In genomic region chr2:150772466-150773119, GRCm38 (mm10) we compare ENCODE assay signal across 11 mouse cellular contexts. TPM values are rescaled to one million over a fixed set of nuclear protein-coding genes. Genes with fewer than 3 reads are reported as not detected.
DNase-seq lines count a peak whose midpoint lies in the region; ATAC-seq and TF ChIP-seq lines count a peak whose summit lies in the region.
"Had no signal": no experiment of that assay in that cellular context is flagged by ENCODE, and none has a peak within 500 bp of the region (broad histone marks: within the 10 kb centered on the region; RNA-seq: fewer than 3 reads in every experiment).

No protein-coding gene starts in this region.

- TF ChIP-seq CTCF in brain, embryonic 14.5 days (IDR thresholded peaks at IDR 0.05; ENCODE audit: borderline replicate concordance, extremely low read depth, insufficient read depth, insufficient read length), result no peak

- H3K4me1 ChIP-seq in limb, embryonic 12.5 days (replicated peaks), result peaks cover 28% of the 10 kb centered on the region
- peaks cover 6% of the 10 kb centered on the region for H3K4me1 ChIP-seq in limb, embryonic 10.5 days
- H3K4me1 ChIP-seq: midbrain, embryonic 12.5 days had no signal

- no peaks in the 10 kb centered on the region for H3K9me3 ChIP-seq in limb, embryonic 12.5 days
- no peaks in the 10 kb centered on the region for H3K9me3 ChIP-seq in limb, embryonic 10.5 days (replicated peaks)
- H3K9me3 ChIP-seq: midbrain, embryonic 12.5 days had no signal

- DNase-seq in limb, embryonic 10.5 days (ENCODE audit: low spot score), result no peak
- peak; percentile 28 for DNase-seq in brain, embryonic 14.5 days (ENCODE audit: low read depth)
- DNase-seq in thymus, postnatal 14 days, result no peak
- DNase-seq in thymus, postnatal 0 days (ENCODE audit: low spot score), result no peak
- DNase-seq: embryo, embryonic 11 days; kidney, postnatal 36 days had no signal

- H3K4me2 ChIP-seq in limb, embryonic 12.5 days, result no peak overlapping the region
- H3K4me2 ChIP-seq: hindbrain, embryonic 14.5 days; midbrain, embryonic 12.5 days had no signal

- no peak overlapping the region for H3K4me3 ChIP-seq in limb, embryonic 12.5 days (replicated peaks)
- no peak overlapping the region for H3K4me3 ChIP-seq in limb, embryonic 10.5 days
- H3K4me3 ChIP-seq: midbrain, embryonic 12.5 days had no signal

- H3K9ac ChIP-seq in limb, embryonic 12.5 days (replicated peaks), result no peak overlapping the region
- H3K9ac ChIP-seq: hindbrain, embryonic 14.5 days; midbrain, embryonic 12.5 days had no signal

- WGBS in limb, embryonic 12.5 days, result 78% methylated on average over 10 of the region's 10 CpGs
- WGBS in limb, embryonic 10.5 days, result 90% methylated on average over 10 of the region's 10 CpGs

- peak overlapping the region; percentile 87; the same call in 1 of the 2 replicates for H3K27ac ChIP-seq in limb, embryonic 12.5 days
- no peak overlapping the region for H3K27ac ChIP-seq in limb, embryonic 10.5 days
- H3K27ac ChIP-seq: hindbrain, embryonic 14.5 days; midbrain, embryonic 12.5 days had no signal

- H3K27me3 ChIP-seq in limb, embryonic 12.5 days, result no peaks in the 10 kb centered on the region
- H3K27me3 ChIP-seq in limb, embryonic 10.5 days (ENCODE audit: low read depth, poor library complexity, severe bottlenecking), result no peaks in the 10 kb centered on the region
- H3K27me3 ChIP-seq: midbrain, embryonic 12.5 days had no signal

- no peak for TF ChIP-seq POLR2A in brain, embryonic 14.5 days (IDR thresholded peaks at IDR 0.05; ENCODE audit: borderline replicate concordance, extremely low read depth, insufficient read depth, insufficient read length, poor library complexity, severe bottlenecking)

- peaks cover 19% of the 10 kb centered on the region for H3K36me3 ChIP-seq in limb, embryonic 12.5 days
- H3K36me3 ChIP-seq in limb, embryonic 10.5 days, result peaks cover 34% of the 10 kb centered on the region

- no peak for ATAC-seq in limb, embryonic 12.5 days (ENCODE audit: insufficient number of reproducible peaks, insufficient read depth, low FRiP score, low TSS enrichment, low read depth)
- peak; percentile 66; the same call in 1 of the 2 replicates for ATAC-seq in erythroblast, adult 5-6 weeks (replicated peaks; ENCODE audit: low FRiP score, poor library complexity, severe bottlenecking)
- peak; percentile 67 to 90 for ATAC-seq in hematopoietic stem cell, adult 5-6 weeks (replicated peaks in 1 of 2; ENCODE audit: insufficient read depth in 1 of 2, low FRiP score in 2 of 2, low TSS enrichment in 1 of 2, low read depth in 1 of 2, poor library complexity in 2 of 2, severe bottlenecking in 2 of 2)

RNA-seq across cellular contexts. Expression of gene Pygb, which starts 13.9 kb away (rescaled TPM):
- polyA plus RNA-seq in limb, embryonic 12.5 days (2016; fragmentation: Nextera tagmentation; extraction: Ambion mirVana), result 84.0 and 85.4 TPM in 2 replicates
- polyA plus RNA-seq in limb, embryonic 10.5 days (2016; fragmentation: Nextera tagmentation; extraction: Ambion mirVana), result 48.7 and 61.1 TPM in 2 replicates
- polyA plus RNA-seq in brain, embryonic 14.5 days (2012; rRNA removed), result 56.6 and 75.8 TPM in 2 replicates
- total RNA-seq in erythroblast, adult 5-6 weeks (2015; ENCODE audit: low replicate concordance), result 2.1 and 2.3 TPM in 2 replicates
- 6.6 and 8.8 TPM in 2 replicates for total RNA-seq in erythroblast, adult 5-6 weeks (2017; ENCODE audit: low replicate concordance)
- 38.5 and 52.3 TPM in 2 replicates for total RNA-seq in hematopoietic stem cell, adult 5-6 weeks (2017)
- polyA plus RNA-seq in thymus, postnatal 0 days (2015; fragmentation: Nextera tagmentation; extraction: Ambion mirVana), result 46.8 and 48.8 TPM in 2 replicates

RNA-seq across cellular contexts. Expression of gene Entpd6, which starts 23.8 kb away (rescaled TPM):
- polyA plus RNA-seq in limb, embryonic 12.5 days (2016; fragmentation: Nextera tagmentation; extraction: Ambion mirVana), result 24.2 and 25.0 TPM in 2 replicates
- polyA plus RNA-seq in limb, embryonic 10.5 days (2016; fragmentation: Nextera tagmentation; extraction: Ambion mirVana), result 35.1 and 35.7 TPM in 2 replicates
- 52.0 and 52.8 TPM in 2 replicates for polyA plus RNA-seq in brain, embryonic 14.5 days (2012; rRNA removed)
- 1.3 and 2.3 TPM in 2 replicates for total RNA-seq in erythroblast, adult 5-6 weeks (2015; ENCODE audit: low replicate concordance)
- total RNA-seq in erythroblast, adult 5-6 weeks (2017; ENCODE audit: low replicate concordance), result 0.56 and 2.6 TPM in 2 replicates
- total RNA-seq in hematopoietic stem cell, adult 5-6 weeks (2017), result 13.8 and 16.8 TPM in 2 replicates
- 18.5 and 20.4 TPM in 2 replicates for polyA plus RNA-seq in thymus, postnatal 0 days (2015; fragmentation: Nextera tagmentation; extraction: Ambion mirVana)
